Mouse (Mus musculus) ES-E14 (cell line): ENCODE results near the gene Zfp652.

Experiments
- CHD2 ChIP-seq: IDR thresholded peaks from 2 replicates; pipeline ENCODE4 v1.6.1; 2014; ENCODE audit warnings: mild to moderate bottlenecking, low read depth, low read length, inconsistent platforms
- HCFC1 ChIP-seq: IDR thresholded peaks from 2 replicates; pipeline ENCODE4 v1.6.1; 2012; ENCODE audit warnings: low read length, inconsistent platforms, borderline replicate concordance; ENCODE audit not compliant: insufficient read depth
- ZC3H11A ChIP-seq: IDR thresholded peaks from 2 replicates; pipeline ENCODE4 v1.6.1; 2012; ENCODE audit warnings: low read depth, mild to moderate bottlenecking, inconsistent platforms, low read length, borderline replicate concordance
- ZNF384 ChIP-seq: IDR thresholded peaks from 2 replicates; pipeline ENCODE4 v1.6.1; 2012; ENCODE audit warnings: low read depth, low read length, inconsistent platforms

- no peak for TF ChIP-seq ZNF384
- no peak for TF ChIP-seq HCFC1
- no peak for TF ChIP-seq ZC3H11A
- no peak for TF ChIP-seq CHD2
These were observed 118.8 kb downstream of the Zfp652 start for GRCm38 (mm10) chr11:95831276-95831619.
